Mouse (Mus musculus): ENCODE data around the gene Gpatch8. TPM values are rescaled to one million over a fixed set of nuclear protein-coding genes. Genes with fewer than 3 reads are reported as not detected.

Gene Gpatch8
- total and polyA plus RNA-seq, 3 experiments: 11.7 to 18.0 (median 14.8) TPM

GRCm38 (mm10) chr11:102496206-102496605, 60.0 kb downstream of the Gpatch8 start:
- H3K27me3 ChIP-seq (ENCODE audit: control insufficient read depth, insufficient read depth, low read length): no peaks in the 10 kb centered on the region
- no peak overlapping the region for H3K9ac ChIP-seq (ENCODE audit: low read depth, low read length)
- H3K27ac ChIP-seq: no peak overlapping the region
- 51% methylated on average over 2 of the region's 2 CpGs for WGBS
- H3K79me2 ChIP-seq (replicated peaks; ENCODE audit: control insufficient read depth, insufficient read depth, low read length): no peaks in the 10 kb centered on the region
- no peaks in the 10 kb centered on the region; the same call in 1 of the 2 replicates for H3K4me1 ChIP-seq (ENCODE audit: control insufficient read depth, insufficient read depth, low read length)
- TF ChIP-seq EP300 (IDR thresholded peaks at IDR 0.05; ENCODE audit: insufficient read depth, low read depth, low read length) (no peak), CTCF (IDR thresholded peaks at IDR 0.05) (no peak)
- intact Hi-C loops (cut with DNase I): no loop called here
- H3K4me3 ChIP-seq: no peak overlapping the region
- DNase-seq: no peak
- H3K36me3 ChIP-seq (ENCODE audit: control insufficient read depth, insufficient read depth, low read length): peaks cover 9% of the 10 kb centered on the region; the same call in 1 of the 2 replicates

GRCm38 (mm10) chr11:102495742-102496141, 60.5 kb downstream of the Gpatch8 start:
- no peak for DNase-seq
- H3K4me1 ChIP-seq (ENCODE audit: control insufficient read depth, insufficient read depth, low read length): no peaks in the 10 kb centered on the region; the same call in 1 of the 2 replicates
- no peaks in the 10 kb centered on the region for H3K79me2 ChIP-seq (replicated peaks; ENCODE audit: control insufficient read depth, insufficient read depth, low read length)
- H3K36me3 ChIP-seq (ENCODE audit: control insufficient read depth, insufficient read depth, low read length): peaks cover 8% of the 10 kb centered on the region; the same call in 1 of the 2 replicates
- WGBS: 89% methylated on average over 5 of the region's 5 CpGs
- H3K4me3 ChIP-seq: no peak overlapping the region
- TF ChIP-seq EP300 (IDR thresholded peaks at IDR 0.05; ENCODE audit: insufficient read depth, low read depth, low read length): no peak
- no peak for TF ChIP-seq POLR2A (IDR thresholded peaks at IDR 0.05; ENCODE audit: insufficient read depth, low read depth, low read length)
- TF ChIP-seq CTCF (IDR thresholded peaks at IDR 0.05): no peak
- no peaks in the 10 kb centered on the region for H3K27me3 ChIP-seq (ENCODE audit: control insufficient read depth, insufficient read depth, low read length)
- no peak overlapping the region for H3K9ac ChIP-seq (ENCODE audit: low read depth, low read length)
- no peak overlapping the region for H3K27ac ChIP-seq
- intact Hi-C loops (cut with DNase I): no loop called here

GRCm38 (mm10) chr11:102495114-102495513, 61.1 kb downstream of the Gpatch8 start:
- H3K79me2 ChIP-seq (replicated peaks; ENCODE audit: control insufficient read depth, insufficient read depth, low read length): no peaks in the 10 kb centered on the region
- H3K27me3 ChIP-seq (ENCODE audit: control insufficient read depth, insufficient read depth, low read length): no peaks in the 10 kb centered on the region
- no peak for DNase-seq
- peaks cover 7% of the 10 kb centered on the region; the same call in 1 of the 2 replicates for H3K36me3 ChIP-seq (ENCODE audit: control insufficient read depth, insufficient read depth, low read length)
- no peaks in the 10 kb centered on the region; the same call in 1 of the 2 replicates for H3K4me1 ChIP-seq (ENCODE audit: control insufficient read depth, insufficient read depth, low read length)
- no peak overlapping the region; the same call in 1 of the 2 replicates for H3K27ac ChIP-seq
- H3K9ac ChIP-seq (ENCODE audit: low read depth, low read length): no peak overlapping the region
- WGBS: 95% methylated on average over 6 of the region's 6 CpGs
- intact Hi-C loops (cut with DNase I): no loop called here
- TF ChIP-seq POLR2A (IDR thresholded peaks at IDR 0.05; ENCODE audit: insufficient read depth, low read depth, low read length) (no peak), EP300 (IDR thresholded peaks at IDR 0.05; ENCODE audit: insufficient read depth, low read depth, low read length) (no peak), CTCF (IDR thresholded peaks at IDR 0.05) (no peak)
- H3K4me3 ChIP-seq: no peak overlapping the region

GRCm38 (mm10) chr11:102494063-102494650, 62.0 kb downstream of the Gpatch8 start:
- peak overlapping the region; percentile 57 for H3K27ac ChIP-seq
- no peaks in the 10 kb centered on the region; the same call in 1 of the 2 replicates for H3K4me1 ChIP-seq (ENCODE audit: control insufficient read depth, insufficient read depth, low read length)
- no peaks in the 10 kb centered on the region for H3K27me3 ChIP-seq (ENCODE audit: control insufficient read depth, insufficient read depth, low read length)
- H3K79me2 ChIP-seq (replicated peaks; ENCODE audit: control insufficient read depth, insufficient read depth, low read length): no peaks in the 10 kb centered on the region
- no peak overlapping the region for H3K9ac ChIP-seq (ENCODE audit: low read depth, low read length)
- peaks cover 7% of the 10 kb centered on the region; the same call in 1 of the 2 replicates for H3K36me3 ChIP-seq (ENCODE audit: control insufficient read depth, insufficient read depth, low read length)
- 56% methylated on average over 7 of the region's 7 CpGs for WGBS
- no peak overlapping the region for H3K4me3 ChIP-seq
- TF ChIP-seq POLR2A (IDR thresholded peaks at IDR 0.05; ENCODE audit: insufficient read depth, low read depth, low read length) (no peak), CTCF (IDR thresholded peaks at IDR 0.05) (no peak), EP300 (IDR thresholded peaks at IDR 0.05; ENCODE audit: insufficient read depth, low read depth, low read length) (no peak)
- peak in 1 of 2 experiments; percentile 23 for DNase-seq
- intact Hi-C loops (cut with DNase I): no loop called here

- H3K27ac ChIP-seq: peak overlapping the region; percentile 57
- no peak for DNase-seq
- WGBS: 56% methylated on average over 2 of the region's 2 CpGs
These were observed 63.0 kb downstream of the Gpatch8 start for GRCm38 (mm10) chr11:102493241-102493640.

GRCm38 (mm10) chr11:102487901-102488300, 68.3 kb downstream of the Gpatch8 start:
- WGBS: 68% methylated on average over 2 of the region's 2 CpGs

More at GRCm38 (mm10) chr11:102493241-102493640, 63.0 kb downstream of the Gpatch8 start:
- Histone ChIP-seq H3K9ac (ENCODE audit: low read depth, low read length) (no peak overlapping the region), H3K27me3 (ENCODE audit: control insufficient read depth, insufficient read depth, low read length) (no peaks in the 10 kb centered on the region), H3K36me3 (ENCODE audit: control insufficient read depth, insufficient read depth, low read length) (peaks cover 7% of the 10 kb centered on the region; the same call in 1 of the 2 replicates), H3K4me3 (no peak overlapping the region), H3K79me2 (replicated peaks; ENCODE audit: control insufficient read depth, insufficient read depth, low read length) (no peaks in the 10 kb centered on the region), H3K4me1 (ENCODE audit: control insufficient read depth, insufficient read depth, low read length) (no peaks in the 10 kb centered on the region; the same call in 1 of the 2 replicates)
- intact Hi-C loops (cut with DNase I): no loop called here
- TF ChIP-seq POLR2A (IDR thresholded peaks at IDR 0.05; ENCODE audit: insufficient read depth, low read depth, low read length): no peak
- no peak for TF ChIP-seq EP300 (IDR thresholded peaks at IDR 0.05; ENCODE audit: insufficient read depth, low read depth, low read length)
- no peak for TF ChIP-seq CTCF (IDR thresholded peaks at IDR 0.05)

More at GRCm38 (mm10) chr11:102487901-102488300, 68.3 kb downstream of the Gpatch8 start:
- Histone ChIP-seq H3K4me1 (ENCODE audit: control insufficient read depth, insufficient read depth, low read length) (no peaks in the 10 kb centered on the region), H3K36me3 (ENCODE audit: control insufficient read depth, insufficient read depth, low read length) (no peaks in the 10 kb centered on the region), H3K9ac (ENCODE audit: low read depth, low read length) (no peak overlapping the region), H3K4me3 (no peak overlapping the region), H3K79me2 (replicated peaks; ENCODE audit: control insufficient read depth, insufficient read depth, low read length) (no peaks in the 10 kb centered on the region), H3K27me3 (ENCODE audit: control insufficient read depth, insufficient read depth, low read length) (no peaks in the 10 kb centered on the region), H3K27ac (no peak overlapping the region)
- intact Hi-C loops (cut with DNase I): loop anchor here (1.0 to 2.0 kb wide), 3 partner anchors 68 to 163 kb away; partner anchors contain the start of gene Gpatch8
- DNase-seq: no peak
- TF ChIP-seq EP300 (IDR thresholded peaks at IDR 0.05; ENCODE audit: insufficient read depth, low read depth, low read length): no peak
- no peak for TF ChIP-seq POLR2A (IDR thresholded peaks at IDR 0.05; ENCODE audit: insufficient read depth, low read depth, low read length)
- TF ChIP-seq CTCF (IDR thresholded peaks at IDR 0.05): no peak
